Mouse (Mus musculus) CH12.LX (cell line): ENCODE data around the gene Gm20716. TPM values are rescaled to one million over a fixed set of nuclear protein-coding genes. Genes with fewer than 3 reads are reported as not detected.

Source experiments
- DNase-seq: peaks from one replicate; pipeline ENCODE4 v3.0.0-alpha.2; 2013; ENCODE audit errors: extremely low read depth
- H3K27ac ChIP-seq: 2 replicates; pipeline ENCODE4 v1.5.1; 2012; ENCODE audit warnings: low read depth, mild to moderate bottlenecking, control low read depth, moderate library complexity; ENCODE audit not compliant: insufficient read depth
- H3K27me3 ChIP-seq: replicated peaks from 2 replicates; pipeline ENCODE3; 2012; ENCODE audit warnings: inconsistent platforms
- H3K36me3 ChIP-seq, 2 experiments: replicated peaks in 1 of 2; 2 replicates each; pipeline versions ENCODE3 to v1.6.1; 2012; ENCODE audit warnings: inconsistent platforms in 1 of 2, low read length in 1 of 2, mild to moderate bottlenecking in 1 of 2, mixed read lengths in 1 of 2, moderate library complexity in 1 of 2; ENCODE audit not compliant: control insufficient read depth in 1 of 2, insufficient read depth in 1 of 2
- H3K4me1 ChIP-seq, 2 experiments: 2 replicates each; pipeline ENCODE4 v1.6.1; 2012; ENCODE audit warnings: inconsistent platforms in 1 of 2, moderate library complexity in 1 of 2; ENCODE audit not compliant: insufficient read depth in 2 of 2, control insufficient read depth in 1 of 2
- H3K4me2 ChIP-seq: 2 replicates; pipeline ENCODE4 v1.6.1; 2012; ENCODE audit warnings: low read depth, mild to moderate bottlenecking, control low read depth; ENCODE audit not compliant: poor library complexity, insufficient read depth, severe bottlenecking
- H3K4me3 ChIP-seq, 3 experiments: fragments of 150-350 bp in 1 of 3; sonication (generic) in 1 of 3; replicated peaks in 1 of 3; 2 replicates each; pipeline versions ENCODE3 to v1.5.1; 2011 to 2012; ENCODE audit warnings: low read depth in 2 of 3, low read length in 2 of 3, mild to moderate bottlenecking in 2 of 3, moderate library complexity in 2 of 3, control low read depth in 1 of 3, improper control_type of control experiment in 1 of 3, inconsistent platforms in 1 of 3, mixed read lengths in 1 of 3; ENCODE audit not compliant: poor library complexity in 1 of 3
- H3K79me2 ChIP-seq: replicated peaks from 2 replicates; pipeline ENCODE4 v1.6.1; 2012; ENCODE audit warnings: mild to moderate bottlenecking, moderate library complexity; ENCODE audit not compliant: control insufficient read depth, poor library complexity, insufficient read depth, severe bottlenecking; ENCODE audit errors: extremely low read depth
- H3K9ac ChIP-seq: 2 replicates; pipeline ENCODE4 v1.6.1; 2012; ENCODE audit warnings: low read depth, mild to moderate bottlenecking, control low read depth, moderate library complexity; ENCODE audit not compliant: insufficient read depth
- H3K9me3 ChIP-seq: replicated peaks from 2 replicates; pipeline ENCODE3; 2012; ENCODE audit warnings: low read length, inconsistent platforms, mixed read lengths
- BHLHE40 ChIP-seq: IDR thresholded peaks from 2 replicates; pipeline ENCODE4 v1.6.1; 2011; ENCODE audit warnings: mild to moderate bottlenecking, low read depth, low read length, improper control_type of control experiment
- CHD2 ChIP-seq: IDR thresholded peaks from 2 replicates; pipeline ENCODE4 v1.6.1; 2011; ENCODE audit warnings: low read length, improper control_type of control experiment
- CTCF ChIP-seq, 2 experiments: IDR thresholded peaks in 1 of 2; conservative IDR thresholded peaks in 1 of 2; 2 replicates each; pipeline ENCODE4 v1.5.1; 2011 to 2012; ENCODE audit warnings: low read depth in 2 of 2, low read length in 2 of 2, improper control_type of control experiment in 1 of 2, inconsistent platforms in 1 of 2, mild to moderate bottlenecking in 1 of 2, moderate library complexity in 1 of 2
- E2F4 ChIP-seq: IDR thresholded peaks from 2 replicates; pipeline ENCODE4 v1.6.1; 2011; ENCODE audit warnings: low read depth, low read length, improper control_type of control experiment; ENCODE audit not compliant: insufficient replicate concordance
- EP300 ChIP-seq: IDR thresholded peaks from 2 replicates; pipeline ENCODE4 v1.6.1; 2011; ENCODE audit warnings: low read length, improper control_type of control experiment
- HCFC1 ChIP-seq: IDR thresholded peaks from 2 replicates; pipeline ENCODE4 v1.6.1; 2012; ENCODE audit warnings: low read depth, mild to moderate bottlenecking, inconsistent platforms, low read length, improper control_type of control experiment
- KAT2A ChIP-seq: IDR thresholded peaks from 2 replicates; pipeline ENCODE4 v1.6.1; 2012; ENCODE audit warnings: low read length, improper control_type of control experiment, inconsistent platforms; ENCODE audit not compliant: insufficient replicate concordance
- MAFK ChIP-seq: IDR thresholded peaks from 2 replicates; pipeline ENCODE4 v1.6.1; 2011; ENCODE audit warnings: low read length, improper control_type of control experiment; ENCODE audit not compliant: insufficient replicate concordance
- MYC ChIP-seq: IDR thresholded peaks from 2 replicates; pipeline ENCODE4 v1.6.1; 2011; ENCODE audit warnings: low read depth, mild to moderate bottlenecking, improper control_type of control experiment, low read length
- RCOR1 ChIP-seq: conservative IDR thresholded peaks from 2 replicates; pipeline ENCODE4 v1.6.1; 2012; ENCODE audit warnings: low read depth, mild to moderate bottlenecking, inconsistent platforms, low read length, improper control_type of control experiment
- TBP ChIP-seq: conservative IDR thresholded peaks from 2 replicates; pipeline ENCODE4 v1.6.1; 2011; ENCODE audit warnings: low read depth, low read length, improper control_type of control experiment
- USF2 ChIP-seq: conservative IDR thresholded peaks from 2 replicates; pipeline ENCODE4 v1.6.1; 2011; ENCODE audit warnings: low read depth, low read length, improper control_type of control experiment
- ZC3H11A ChIP-seq: IDR thresholded peaks from 2 replicates; pipeline ENCODE4 v1.6.1; 2012; ENCODE audit warnings: low read depth, mild to moderate bottlenecking, inconsistent platforms, low read length, improper control_type of control experiment
- ZKSCAN1 ChIP-seq: IDR thresholded peaks from 2 replicates; pipeline ENCODE4 v1.6.1; 2012; ENCODE audit warnings: low read depth, inconsistent platforms, low read length, improper control_type of control experiment, borderline replicate concordance
- dilution Hi-C: fragments of 300-500 bp; cut with MboI; formaldehyde crosslinking; loops from 2 replicates; pipeline ENCODE4 v1.14.3; 2020; ENCODE audit warnings: low sequenced_read_pairs; ENCODE audit not compliant: extremely low pct_unique_long_range_greater_than_20kb, extremely low pct_ligation_motif_present
- in situ Hi-C: fragments of 300-500 bp; cut with MboI; formaldehyde crosslinking; loops from 3 replicates; pipeline ENCODE4 v1.14.3; 2019; ENCODE audit warnings: low sequenced_read_pairs, low pct_ligation_motif_present, low pct_unique_long_range_greater_than_20kb, mixed read lengths
- polyA plus RNA-seq: library from polyadenylated mRNA; unstranded; fragments of >175 nt; gene quantifications from 2 replicates; pipeline ENCODE4 v1.2.1, GENCODE M21; 2012; ENCODE audit warnings: low read depth; ENCODE audit not compliant: insufficient read length
- total RNA-seq, 2 experiments: library from RNA; depleted of rRNA; stranded (reverse); fragments of 300-350 nt in 1 of 2; fragments of >200 nt in 1 of 2; gene quantifications; 2 replicates each; pipeline ENCODE4 v1.2.3; 2012 to 2014

The Gm20716 gene
- total and polyA plus RNA-seq, 3 experiments, result 27.8 to 34.8 (median 28.6) TPM

DNA sequence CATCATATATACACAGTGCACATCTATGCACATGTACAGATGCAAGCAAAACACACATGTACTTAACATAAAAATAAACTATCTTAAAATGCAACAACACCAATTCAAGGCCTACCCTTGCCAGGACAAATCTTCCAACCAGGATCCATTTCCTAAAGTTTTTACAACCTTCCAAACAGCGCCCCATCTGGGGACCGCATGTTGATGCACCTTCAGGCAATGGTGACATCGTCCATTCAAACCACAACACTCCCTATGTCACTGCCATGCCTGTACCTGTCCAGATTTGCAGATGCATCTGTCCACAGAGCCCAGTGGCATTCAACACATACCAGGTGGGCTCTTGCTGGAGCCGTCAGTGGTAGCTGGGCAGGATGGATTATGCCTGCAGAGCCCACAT lies 13.1 kb upstream of the Gm20716 start:
- in situ Hi-C loops, result no loop called here
- Histone ChIP-seq H3K9ac (no peak overlapping the region), H3K4me2 (no peak overlapping the region), H3K79me2 (no peaks in the 10 kb centered on the region), H3K9me3 (peaks cover 5% of the 10 kb centered on the region), H3K4me3 (no peak overlapping the region), H3K4me1 (no peaks in the 10 kb centered on the region), H3K36me3 (no peaks in the 10 kb centered on the region), H3K27me3 (peaks cover 67% of the 10 kb centered on the region), H3K27ac (no peak overlapping the region)
- TF ChIP-seq USF2, result no peak
- TF ChIP-seq CTCF (conservative IDR thresholded peaks at IDR 0.05 in 1 of 2, IDR thresholded peaks at IDR 0.05 in 1 of 2; ENCODE audit: low read depth in 2 of 2, low read length in 2 of 2), result peak in 1 of 2 experiments; percentile 15; a peak in 1 of 4 replicates
- DNase-seq, result no peak
- dilution Hi-C loops, result no loop called here

DNA sequence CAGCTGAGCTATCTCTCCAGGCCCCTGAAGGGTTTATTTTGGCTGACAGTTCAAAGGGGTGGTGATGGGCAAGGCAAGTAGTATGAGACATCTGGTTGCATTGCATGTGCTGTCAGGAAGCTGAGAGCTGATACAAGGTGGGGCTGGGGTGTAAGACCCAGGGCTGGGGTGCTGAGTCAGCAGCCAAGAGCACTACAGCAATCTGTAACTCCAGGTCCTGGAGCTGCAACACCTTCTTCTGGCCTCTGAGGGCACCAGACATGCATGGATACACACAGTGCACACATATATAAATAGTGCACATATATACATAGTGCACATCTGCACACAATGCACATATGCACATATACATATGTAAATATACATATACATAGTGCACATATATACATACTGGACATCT lies 12.7 kb upstream of the Gm20716 start:
- peaks cover 7% of the 10 kb centered on the region for H3K9me3 ChIP-seq
- no peaks in the 10 kb centered on the region for H3K4me1 ChIP-seq
- H3K27ac ChIP-seq, result no peak overlapping the region
- no peak overlapping the region for H3K4me3 ChIP-seq
- in situ Hi-C loops, result no loop called here
- no peaks in the 10 kb centered on the region for H3K36me3 ChIP-seq
- no peak overlapping the region for H3K4me2 ChIP-seq
- no peaks in the 10 kb centered on the region for H3K79me2 ChIP-seq
- H3K9ac ChIP-seq, result no peak overlapping the region
- H3K27me3 ChIP-seq, result peaks cover 65% of the 10 kb centered on the region
- no peak for TF ChIP-seq TBP
- 0 out of 2 replicates have a peak, but pooled peaks have one; percentile 37 for TF ChIP-seq MAFK
- dilution Hi-C loops, result no loop called here
- no peak for DNase-seq

DNA sequence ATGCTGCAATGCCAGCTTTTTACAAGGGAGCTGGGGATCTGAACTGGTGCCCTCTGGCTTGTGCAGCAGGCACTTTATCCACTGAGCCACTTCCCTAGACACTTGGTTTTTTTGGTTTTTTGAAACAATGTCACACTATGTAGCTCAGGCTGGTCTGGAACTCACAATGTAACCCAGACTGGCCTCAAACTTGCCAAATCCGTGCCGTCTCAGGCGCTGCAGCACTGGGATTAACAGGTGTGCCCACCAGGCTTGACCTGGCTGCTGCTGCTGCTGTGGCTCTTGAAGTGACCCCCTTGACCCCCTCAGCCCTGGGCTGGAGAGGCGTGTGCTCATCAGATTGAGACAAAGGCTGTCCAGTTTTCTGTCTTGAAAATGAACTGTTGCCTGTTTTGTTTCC lies 8.2 kb upstream of the Gm20716 start:
- Histone ChIP-seq H3K79me2 (no peaks in the 10 kb centered on the region), H3K4me2 (no peak overlapping the region), H3K4me1 (no peaks in the 10 kb centered on the region), H3K27ac (no peak overlapping the region), H3K36me3 (peaks cover 0 to 7% of the 10 kb centered on the region in 2 experiments), H3K27me3 (peaks cover 41% of the 10 kb centered on the region), H3K9me3 (peaks cover 8% of the 10 kb centered on the region), H3K9ac (no peak overlapping the region), H3K4me3 (no peak overlapping the region)
- DNase-seq, result no peak
- no peak for TF ChIP-seq RCOR1
- no peak for TF ChIP-seq ZKSCAN1
- no peak for TF ChIP-seq HCFC1
- no peak for TF ChIP-seq MYC
- TF ChIP-seq ZC3H11A, result no peak
- no peak for TF ChIP-seq EP300
- TF ChIP-seq KAT2A, result no peak
- no peak for TF ChIP-seq BHLHE40
- no peak for TF ChIP-seq CHD2
- TF ChIP-seq E2F4, result no peak
- in situ Hi-C loops (no loop called here), dilution Hi-C loops (no loop called here)
